Mouse (Mus musculus) spleen, postnatal 10 days (tissue): ENCODE results near the gene Ncoa7.

Experiments used
- DNase-seq, 2 experiments: peaks; one replicate each; pipeline ENCODE4 v3.0.0; 2021 to 2022; ENCODE audit warnings: low spot score in 2 of 2

Ncoa7 gene

DNA sequence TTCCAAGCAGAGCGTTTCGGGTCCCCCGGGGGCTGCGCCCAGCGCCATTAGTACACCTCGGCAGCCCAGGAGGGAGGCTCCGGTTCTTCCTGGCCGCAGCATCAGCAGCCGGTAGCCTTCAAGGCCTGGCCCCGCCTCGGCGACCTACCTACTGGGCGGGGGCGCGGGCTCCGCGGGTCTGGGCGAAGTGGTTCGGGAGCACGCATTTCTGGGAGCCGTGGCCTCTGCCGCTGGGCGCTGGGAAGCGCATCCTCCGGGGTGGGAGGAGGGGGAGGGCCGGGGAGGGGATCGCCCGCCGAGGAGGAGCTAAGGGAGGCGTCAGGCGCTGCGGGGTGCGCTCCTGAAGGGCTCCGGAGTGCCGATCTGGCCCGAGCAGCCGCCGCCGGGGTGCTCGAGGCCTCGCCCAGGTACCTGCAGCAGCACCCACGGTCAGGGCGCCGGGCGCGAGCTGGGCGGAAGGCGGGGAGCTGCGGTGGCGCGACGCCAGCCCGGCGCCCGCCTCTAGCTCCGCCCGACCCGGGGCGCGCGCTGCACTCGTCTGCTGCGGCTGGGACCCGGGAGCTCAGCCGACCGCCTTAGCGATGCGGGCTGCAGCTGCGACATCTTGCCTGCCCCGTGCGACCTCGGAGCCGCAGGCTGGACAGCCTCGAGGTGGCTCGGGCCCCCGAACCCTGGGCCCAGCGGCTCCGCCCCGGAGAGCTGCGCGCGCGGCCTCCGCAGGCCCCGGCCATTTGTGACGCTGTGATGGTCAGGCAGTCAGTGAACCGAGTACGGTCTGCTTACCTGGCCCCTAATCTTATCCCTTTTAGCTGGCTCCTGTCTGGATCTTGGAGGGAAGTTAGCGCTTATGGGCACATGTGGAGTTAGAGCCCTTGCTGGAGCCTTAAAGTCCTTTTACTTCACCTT is at the start of gene Ncoa7:
Gene Ncoa7 (minus strand): TSS at position 646 of the 906 bp plus-strand sequence.
- peak; percentile 85 to 88 for DNase-seq

DNA sequence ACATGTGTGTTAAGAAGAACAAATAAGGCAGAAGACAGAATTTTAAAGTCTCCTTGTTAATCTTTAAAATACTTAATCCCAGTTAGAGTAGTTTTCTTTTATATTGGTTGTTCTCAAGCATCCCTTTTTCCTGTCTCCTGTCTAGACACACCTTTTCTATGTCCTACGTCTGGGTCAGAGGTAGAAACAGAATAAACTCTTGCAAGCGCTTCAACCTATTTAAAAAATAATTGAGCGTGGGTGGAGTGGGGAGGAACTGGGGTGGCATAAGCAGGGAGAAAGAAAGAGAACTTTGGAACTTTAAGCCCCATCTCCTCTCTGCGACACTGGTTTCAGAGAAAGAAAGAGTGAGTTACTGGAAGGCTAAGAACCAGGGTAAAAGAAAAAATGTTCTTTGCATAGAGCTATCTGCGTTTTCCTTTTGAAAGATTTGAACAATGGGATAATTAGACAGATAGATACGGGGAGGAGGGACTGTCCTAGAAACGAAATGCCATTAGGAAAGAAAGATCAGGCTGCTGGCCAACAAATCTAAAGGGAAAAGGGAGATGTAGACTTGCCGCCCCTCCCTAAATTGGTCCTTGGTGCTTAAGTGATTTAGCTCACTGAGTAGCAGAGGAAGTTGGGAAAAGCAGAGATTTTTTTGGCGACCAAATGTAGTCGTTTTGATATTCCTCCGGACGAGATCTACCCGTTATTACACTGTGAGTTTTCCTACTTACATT is 42.1 kb upstream of the Ncoa7 start:
- no peak for DNase-seq

DNA sequence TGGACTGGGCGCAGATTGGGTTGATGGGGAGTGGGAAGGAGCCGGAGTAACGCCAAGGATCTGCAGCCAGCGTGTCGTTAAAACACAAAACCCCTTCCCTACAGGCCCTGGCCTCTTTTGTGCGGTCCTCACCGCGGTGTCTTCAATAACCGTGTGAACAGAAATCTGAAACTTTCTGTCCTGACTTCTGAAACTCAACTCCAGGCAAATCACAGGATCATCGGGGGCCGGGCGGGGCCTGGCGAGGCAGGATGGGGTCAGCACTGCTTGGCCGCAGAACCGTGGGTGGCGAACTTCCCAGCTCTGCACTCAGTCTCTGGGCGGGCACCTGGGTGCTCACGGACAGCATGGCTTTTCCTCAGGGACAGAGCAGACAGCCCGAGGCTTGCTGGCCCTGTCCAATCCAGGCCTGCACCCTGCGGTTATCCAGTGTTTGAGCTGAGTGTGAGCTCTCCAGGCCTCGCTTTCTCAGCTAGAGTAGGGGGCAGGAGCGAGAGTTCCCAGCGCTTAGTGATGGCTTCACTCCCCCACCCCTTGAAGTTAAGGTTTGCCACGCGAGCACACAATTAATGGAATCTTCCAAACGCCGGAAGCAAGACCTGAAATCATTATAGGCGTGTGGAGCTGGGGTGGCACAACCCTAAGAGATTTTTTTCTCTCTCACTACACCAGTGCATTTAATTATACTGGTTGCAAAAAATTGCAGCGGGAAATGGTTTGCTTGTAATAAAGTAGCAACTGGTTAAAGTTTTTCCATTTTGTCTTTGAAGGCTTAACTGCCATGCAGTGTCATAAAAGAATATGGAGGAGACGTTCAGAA is 41.3 kb upstream of the Ncoa7 start:
- DNase-seq = no peak

DNA sequence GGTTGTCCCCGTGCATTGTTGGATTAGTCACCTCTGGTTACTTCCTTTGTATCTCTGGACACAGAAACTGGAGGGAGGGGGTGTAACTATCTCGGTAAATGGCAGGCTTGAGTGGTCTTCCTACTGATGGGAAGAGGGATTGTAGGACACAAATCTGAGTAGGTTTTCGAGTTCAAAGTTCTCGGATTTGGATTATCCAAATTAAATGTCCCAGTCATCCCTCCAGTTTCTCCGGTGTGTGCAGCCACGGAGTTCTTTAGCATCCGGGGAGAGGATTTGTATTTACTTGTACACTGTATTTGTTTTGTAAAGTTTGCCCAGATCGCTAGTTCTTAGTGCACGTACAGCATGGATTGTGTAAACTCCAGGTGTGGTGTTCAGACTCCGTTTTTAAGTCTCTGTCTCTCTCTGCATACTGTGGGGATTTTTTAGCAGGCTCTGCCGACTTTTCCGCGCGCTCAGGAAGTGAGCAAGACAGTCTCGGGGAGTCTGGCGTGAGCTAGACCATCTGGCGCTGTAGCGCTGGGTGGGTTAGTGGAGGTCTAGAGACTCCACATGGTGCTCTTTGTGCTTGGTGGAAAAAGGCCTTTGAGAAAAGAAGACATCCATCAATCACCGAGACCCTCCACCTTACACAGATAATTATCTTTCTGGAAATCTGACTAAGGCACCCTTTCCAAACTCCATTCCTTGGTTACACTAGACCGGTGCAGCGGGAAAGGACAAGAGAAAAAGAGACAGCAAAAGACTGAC is 40.5 kb upstream of the Ncoa7 start:
- no peak for DNase-seq

DNA sequence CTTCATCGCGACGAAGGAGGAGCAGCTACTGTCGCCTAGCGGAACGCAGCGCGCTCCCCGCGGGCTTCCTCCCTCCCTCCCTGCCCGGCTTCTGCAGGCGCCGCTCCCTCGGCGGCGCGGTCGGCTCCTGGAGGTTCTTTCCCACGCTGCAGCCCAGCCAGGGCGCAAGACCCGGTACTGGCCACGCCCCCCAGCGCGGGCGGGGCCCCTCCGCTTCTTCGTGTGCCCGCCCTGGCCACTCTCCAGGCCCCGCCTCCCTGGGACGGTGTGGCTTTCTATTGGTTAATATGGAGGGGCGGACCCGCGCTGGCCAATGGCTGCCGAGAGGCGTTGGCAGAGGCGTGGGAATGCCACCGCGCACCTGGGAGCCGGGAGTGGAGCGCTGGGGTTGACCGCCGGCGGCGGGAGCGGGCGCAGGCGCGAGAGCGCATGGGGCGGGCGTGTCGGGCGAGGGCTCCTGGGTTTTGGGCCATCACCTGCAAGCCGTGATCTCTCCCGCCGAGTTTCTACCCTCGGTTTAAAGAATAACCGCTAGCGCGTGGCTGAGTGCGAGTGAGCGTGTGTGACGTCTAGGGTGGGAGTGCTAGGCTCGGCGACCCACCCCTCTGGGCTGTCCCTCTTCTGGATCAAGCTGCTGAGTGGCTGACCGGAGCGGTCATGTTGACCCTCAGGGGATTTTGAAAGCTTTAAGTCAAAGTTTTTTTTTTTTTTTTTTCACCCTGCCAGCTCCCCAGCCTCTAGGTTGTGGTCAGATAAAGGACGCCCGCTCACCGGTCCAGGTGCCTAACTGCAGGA is 39.7 kb upstream of the Ncoa7 start, which contains the start of gene Hey2:
Gene Hey2 (minus strand): TSS at position 159 of the 795 bp plus-strand sequence.
- DNase-seq = peak; percentile 89 to 93

DNA sequence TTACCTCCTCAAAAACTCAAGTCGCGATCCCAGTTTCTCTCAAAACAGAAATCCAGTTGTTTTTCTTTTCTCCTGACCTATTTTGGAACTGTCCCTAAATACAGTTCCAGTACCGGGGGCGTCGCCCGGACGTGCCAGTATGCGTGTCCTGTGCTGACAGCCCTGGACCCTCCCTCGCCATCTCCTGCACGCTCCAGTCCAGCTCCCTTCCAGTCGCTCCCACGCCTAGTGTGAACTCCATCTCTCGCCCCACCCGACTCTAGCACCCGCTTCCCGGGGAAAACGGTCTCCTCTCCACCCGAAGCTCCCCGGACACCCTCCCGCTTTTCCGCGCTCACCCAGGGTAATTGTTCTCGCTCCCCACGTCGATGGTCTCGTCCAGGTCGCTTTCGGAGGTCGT is 39.1 kb upstream of the Ncoa7 start:
- no peak for DNase-seq

DNA sequence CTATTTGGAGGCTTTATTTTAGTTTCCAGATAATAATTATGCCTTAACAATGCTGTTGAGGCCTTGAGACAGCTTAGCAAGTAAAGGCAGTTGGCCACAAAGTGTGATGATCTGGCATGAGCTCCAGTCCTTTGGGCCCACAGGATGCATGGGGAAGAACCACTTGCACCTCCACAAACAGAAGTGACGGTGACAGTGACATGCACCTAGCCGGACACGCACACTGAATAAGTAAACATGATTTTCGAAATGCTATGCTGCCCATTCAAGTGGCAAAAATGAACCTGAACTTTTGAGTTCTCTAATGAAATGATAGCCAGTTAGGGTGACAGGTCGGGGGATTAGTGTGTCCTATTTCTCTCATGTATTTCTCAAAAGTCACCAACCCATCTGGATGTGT is 37.7 kb upstream of the Ncoa7 start:
- DNase-seq = no peak

DNA sequence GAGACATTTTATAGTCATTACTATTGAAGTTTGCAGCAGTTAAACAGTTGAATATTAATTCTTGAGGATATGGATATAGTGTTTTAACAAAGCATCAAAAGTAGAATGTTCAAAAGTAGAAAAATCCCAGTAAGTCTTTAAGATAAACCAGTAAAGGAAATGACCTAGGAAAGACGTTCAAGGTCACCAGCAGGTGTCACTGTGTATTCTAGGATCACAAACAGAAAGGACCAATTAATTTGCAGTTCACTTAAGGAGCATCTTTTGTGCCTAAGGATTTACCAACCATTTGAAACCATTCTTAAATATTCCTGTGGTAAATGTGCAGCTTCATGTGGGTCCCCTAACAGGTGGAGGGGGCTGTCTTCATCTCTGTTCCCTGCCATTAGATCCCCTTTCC is 35.1 kb upstream of the Ncoa7 start:
- DNase-seq = no peak

DNA sequence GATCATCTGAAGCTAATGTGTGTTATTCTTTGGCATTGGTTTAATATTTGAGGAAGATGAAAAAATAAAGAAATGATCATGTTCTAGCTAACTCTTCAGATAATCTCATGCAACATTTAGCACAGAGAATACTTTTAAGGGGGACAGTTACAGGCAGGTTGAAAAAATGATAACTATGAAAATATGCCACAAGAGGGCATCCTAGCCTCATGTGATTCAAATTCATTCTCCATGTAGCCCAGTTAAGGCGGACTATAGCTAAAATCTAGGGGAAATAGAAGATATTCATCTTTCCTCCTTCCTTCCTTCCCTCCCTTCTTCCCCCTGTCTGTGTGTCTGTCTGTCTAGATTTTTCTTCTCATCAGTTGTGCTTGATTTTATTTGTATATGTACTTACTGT is 21.9 kb upstream of the Ncoa7 start:
- no peak for DNase-seq

DNA sequence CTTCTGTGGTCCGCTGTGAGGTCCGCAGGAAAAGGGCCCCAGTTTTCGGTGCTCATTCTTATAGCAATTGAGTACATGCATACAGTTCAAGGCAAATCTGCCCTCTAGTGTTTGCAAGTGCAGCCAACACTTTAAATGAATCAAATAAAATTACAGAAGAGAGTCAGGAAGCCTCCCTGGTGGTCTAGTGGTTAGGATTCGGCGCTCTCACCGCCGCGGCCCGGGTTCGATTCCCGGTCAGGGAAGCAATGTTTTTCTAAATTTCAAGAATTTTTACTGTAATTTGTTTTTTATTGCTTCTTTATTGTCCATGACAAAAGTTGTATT is 7.8 kb upstream of the Ncoa7 start:
- DNase-seq = peak; percentile 64 to 74

DNA sequence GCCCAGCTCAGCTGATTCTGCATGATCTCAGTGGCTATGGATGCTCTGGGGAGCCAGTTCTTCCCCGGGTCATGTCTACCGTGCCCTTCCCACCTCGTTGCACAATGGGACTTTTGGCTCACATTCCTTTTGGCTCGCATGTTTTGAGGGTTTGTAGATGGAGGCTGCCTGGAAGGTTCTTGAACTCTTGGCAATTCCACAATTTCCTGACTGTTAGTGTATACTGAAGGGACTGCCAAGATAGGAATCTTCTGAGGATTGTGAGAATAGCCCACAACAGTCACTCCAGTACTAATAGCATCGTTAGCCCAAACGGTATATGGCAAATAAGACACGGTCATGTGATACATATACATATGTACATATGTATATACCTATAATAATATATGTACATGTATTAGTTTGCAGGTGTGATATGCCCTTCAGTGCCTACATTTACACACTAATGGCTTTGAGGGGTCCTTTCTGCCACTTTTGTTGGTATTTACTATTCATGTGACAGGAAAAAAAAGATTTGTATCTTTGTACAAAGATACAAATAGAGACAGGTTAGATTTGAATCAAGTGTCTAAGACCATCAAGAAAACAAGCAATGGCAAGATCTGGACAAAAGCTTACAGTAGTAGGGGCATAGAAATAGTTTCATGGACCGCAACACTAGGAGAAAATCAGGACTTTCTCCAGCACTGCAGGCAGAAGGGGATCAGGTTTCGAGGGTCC is 7.3 kb upstream of the Ncoa7 start:
- DNase-seq = no peak

DNA sequence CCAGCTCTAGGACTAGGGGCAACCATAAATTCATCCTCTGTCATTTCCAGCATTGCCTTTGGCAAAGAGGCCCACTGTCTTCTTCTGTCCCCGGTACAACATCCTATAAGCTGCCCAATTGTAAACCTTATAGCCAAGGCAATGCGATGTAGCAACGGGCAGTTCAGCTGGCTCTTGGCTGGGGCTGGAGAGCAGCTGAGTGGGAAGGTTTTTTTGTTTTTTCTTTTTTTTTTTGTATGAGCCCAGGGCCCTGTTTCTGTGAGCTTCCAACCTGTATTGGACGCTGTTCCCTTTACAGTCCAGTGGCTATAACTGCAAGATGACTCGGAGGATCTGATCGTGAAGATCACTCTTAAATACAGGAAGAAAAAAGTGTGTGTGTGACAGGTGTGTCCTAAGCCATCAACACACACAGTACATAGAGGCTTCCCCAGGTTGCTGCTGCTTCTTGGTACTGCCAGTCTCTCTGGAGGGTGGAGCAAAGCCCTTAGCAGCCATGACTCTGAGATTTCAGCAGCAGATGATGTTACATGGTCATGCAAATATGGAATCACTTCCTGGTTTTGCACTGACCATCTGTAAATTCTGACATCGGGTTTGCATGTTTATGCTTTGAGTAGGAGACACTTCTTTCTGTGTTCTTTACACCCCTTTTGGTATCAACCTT is 594 bp upstream of the Ncoa7 start:
- DNase-seq = peak in 1 of 2 experiments; percentile 32

DNA sequence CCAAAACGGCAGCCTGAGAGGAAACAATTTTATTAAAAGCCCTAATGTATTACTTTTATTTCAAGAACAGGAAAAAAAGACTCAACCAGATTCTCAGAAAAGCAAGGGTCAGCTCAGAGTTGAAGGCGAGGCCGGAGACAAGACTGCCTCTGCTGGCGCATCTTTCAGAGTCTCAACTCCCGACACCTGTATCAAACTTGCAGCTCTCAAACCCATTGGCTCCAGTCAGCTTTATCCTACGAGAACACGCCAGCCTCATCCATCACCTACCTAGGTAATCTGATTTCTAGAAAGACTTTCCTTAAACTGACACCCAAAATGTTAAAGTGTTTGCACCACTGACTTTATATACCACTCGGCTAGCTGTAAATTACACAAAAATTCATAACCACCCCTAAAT is 1.1 kb downstream of the Ncoa7 start:
- peak; percentile 37 to 54 for DNase-seq

DNA sequence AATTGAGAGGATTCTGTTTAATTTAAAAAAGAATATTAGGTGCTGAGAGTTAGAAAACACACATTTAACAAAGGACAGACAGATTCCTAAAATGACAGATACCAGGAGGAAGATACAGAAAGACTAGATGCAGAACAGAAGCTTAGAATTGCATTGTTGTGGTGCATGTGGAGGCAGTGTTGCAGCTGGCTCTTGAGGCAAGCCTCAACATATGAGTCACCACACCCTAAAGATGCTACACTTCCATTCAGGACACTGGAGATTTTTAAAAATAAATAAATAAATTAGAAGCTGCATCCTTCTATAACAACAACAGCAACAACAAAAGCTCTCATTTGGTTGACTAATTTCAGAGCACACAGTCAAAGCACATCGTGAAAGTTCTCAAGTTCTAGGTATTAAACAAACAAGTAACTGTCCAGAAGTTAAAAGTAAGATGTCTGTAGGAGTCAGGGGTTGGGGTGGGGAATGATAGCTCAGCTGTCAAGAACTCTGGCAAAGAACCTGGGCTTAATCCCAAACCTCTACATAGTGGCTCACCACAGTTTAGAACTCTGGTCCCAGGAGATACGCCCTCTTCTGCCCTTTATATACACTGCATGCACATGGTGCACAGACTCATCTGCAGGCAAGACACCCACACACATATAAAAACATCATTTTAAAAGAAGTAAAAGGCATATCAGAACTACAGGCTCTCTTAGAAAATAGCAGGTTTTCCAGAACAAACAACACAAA is 3.2 kb downstream of the Ncoa7 start:
- no peak for DNase-seq

DNA sequence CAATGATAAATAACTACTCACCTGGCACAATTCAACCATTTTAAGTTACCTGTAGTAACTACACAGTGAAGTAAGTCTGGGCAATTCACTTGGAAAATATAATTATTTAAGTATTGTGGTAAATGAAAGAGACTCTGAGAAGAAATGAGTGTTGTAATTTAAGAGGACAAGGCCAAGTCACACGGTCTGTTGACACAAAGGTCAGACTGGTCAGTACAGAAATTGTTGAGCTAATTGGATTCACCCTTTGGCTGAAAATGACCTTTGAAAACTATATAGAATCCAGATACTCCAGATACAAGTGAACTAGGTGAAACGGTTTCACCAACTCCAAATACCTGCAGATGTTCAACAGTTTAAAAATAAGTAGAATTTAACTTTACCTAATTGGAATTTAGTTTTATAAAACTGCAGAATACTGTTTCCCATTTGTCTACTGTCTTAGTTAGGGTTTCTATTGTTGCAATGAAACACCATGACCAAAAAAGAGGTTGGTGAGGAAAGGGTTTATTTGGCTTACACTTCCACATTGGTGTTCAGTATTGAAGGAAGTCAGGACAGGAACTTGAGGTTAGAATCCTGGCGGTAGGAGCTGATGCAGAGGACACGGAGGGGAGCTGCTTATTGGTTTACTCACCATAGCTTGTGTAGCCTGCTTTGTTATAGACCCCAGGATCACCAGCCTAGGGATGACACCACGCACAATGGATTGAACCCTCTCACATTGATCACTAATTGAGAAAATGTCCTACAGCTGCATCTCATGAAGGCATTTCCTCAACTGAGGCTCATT is 6.5 kb downstream of the Ncoa7 start:
- no peak for DNase-seq

DNA sequence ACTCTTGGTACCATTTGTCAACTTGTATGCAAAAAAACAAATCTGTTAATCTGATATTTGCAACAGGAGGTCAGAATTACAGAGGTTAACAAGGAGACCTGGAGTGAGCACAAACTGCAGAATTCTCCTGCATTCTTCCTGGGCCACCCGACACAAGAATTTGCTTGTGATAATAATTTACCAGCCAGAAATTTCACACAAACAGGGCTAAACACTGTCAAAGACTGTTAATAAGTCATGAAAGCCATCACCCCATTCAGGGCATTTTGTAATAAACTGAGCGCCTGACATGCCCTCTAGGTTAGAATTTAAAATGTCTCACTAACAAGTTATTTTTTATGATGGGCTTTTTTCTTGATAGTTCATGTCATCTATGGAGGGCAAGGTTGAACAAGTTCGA is 12.1 kb downstream of the Ncoa7 start:
- no peak for DNase-seq

DNA sequence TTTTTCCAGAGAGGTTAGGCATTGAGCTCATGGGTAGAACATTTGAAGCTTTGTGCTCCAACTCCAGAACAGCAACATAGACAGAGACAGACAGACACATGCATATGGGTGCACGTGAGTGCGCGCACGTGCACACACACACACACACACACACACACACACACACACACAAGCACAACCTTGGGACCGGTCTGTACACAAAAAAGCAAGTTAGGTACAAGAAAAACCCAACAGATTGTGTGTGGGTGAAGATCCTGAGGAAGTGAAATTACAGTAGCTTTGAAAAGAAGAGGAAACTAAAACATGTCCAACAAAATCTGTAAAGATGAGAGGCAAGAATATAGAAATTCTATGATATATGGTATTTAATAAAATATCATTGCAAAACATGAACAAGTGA is 13.6 kb downstream of the Ncoa7 start:
- DNase-seq = no peak

DNA sequence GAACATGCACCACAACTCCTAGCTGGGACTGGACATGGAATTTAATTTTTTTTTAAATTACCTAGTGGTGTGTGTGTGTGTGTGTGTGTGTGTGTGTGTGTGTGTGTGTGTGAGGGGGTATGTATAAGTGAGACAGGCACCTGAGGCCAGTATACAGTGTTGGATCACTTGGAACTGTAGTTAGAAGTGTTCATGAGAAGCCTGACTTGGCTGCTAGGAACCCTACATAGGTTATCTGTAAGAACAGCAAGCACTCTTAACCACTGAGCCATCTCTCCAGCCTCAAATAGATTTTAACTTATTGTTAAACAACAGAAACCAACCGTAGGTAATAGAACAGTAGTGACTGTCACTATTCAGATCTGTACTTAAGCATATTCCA is 14.8 kb downstream of the Ncoa7 start:
- DNase-seq = no peak
